Mouse (Mus musculus) inflammation-experienced regulatory T-cells, adult 6 months (primary cell): ENCODE data around the gene Rybp. TPM values are rescaled to one million over a fixed set of nuclear protein-coding genes. Genes with fewer than 3 reads are reported as not detected.

Source experiments
- ATAC-seq: one replicate; pipeline ENCODE4 v1.8.0; 2017
- polyA plus RNA-seq, 3 experiments: library from polyadenylated mRNA; unstranded; fragments of 100-300 nt; shearing (Covaris generic); gene quantifications; one replicate each; pipeline ENCODE4 v1.2.1; 2017

Rybp gene
- polyA plus RNA-seq, 3 experiments from 2014 or later: 7.2 to 10.7 (median 9.7) TPM

DNA sequence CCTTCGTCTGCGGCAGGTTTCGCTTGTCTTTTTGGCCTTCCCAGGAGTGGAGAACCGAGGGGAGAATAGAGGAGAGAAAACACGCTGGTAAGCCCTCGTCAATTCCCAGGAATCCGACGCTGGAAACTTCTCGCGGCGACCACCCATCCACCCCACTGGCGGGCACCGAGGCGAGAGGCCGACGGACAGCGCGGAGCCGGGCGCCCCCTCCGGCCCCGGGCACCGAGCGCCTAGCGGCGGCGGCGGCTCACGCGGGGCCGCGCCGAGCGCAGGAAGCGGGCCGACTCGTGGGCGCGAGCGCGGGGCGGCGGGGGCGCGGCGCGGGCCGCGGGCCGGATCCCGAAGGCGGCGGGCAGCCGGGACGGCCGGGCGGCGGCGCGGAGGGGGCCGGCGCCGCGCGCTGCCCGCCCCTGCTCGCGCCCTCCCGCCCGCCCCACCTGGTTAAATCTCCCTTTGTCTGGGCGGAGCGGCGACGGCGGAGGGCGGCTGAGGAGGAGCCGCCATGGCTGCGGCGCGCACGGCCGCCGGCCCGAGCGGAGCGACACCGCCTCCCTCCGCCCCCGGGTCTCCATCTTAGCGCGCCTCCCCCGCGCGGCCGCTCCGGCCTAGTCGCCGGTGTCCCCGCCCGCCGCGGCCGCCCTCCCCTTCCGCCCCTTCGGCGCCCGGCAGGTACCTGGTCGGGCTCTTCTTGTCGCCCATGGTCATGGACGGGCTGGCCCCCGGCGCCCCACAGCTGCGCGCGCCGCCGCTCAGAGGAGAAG is 532 bp downstream of the Rybp start:
- peak; percentile 34 for ATAC-seq

DNA sequence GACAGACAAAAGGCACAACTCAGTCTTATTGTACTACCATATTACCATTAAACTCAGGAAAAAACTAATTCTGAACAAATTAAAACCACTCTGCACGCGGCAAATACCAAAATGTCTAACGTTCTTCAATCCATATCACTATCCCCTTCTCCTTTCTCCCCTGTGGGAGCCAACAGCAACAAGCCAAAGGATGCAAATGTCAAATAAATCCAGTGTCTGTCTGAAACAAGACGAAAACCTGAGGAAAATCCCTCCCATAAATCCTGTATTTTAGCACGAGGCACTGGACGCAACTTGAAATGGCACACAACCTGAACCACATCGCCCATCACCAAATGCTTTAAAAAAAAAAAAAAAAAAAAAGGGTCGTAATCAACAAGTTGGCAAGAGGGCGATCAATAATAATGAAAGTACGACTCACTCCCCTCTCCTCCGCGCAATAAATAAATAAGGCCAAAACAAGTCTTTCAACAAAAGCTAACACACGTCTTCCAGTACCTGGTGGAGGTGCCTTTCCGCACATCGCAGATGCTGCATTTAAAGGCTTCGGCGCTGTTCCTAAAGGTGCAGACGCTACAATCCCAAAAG is 1.2 kb downstream of the Rybp start:
- ATAC-seq: peak; percentile 31

DNA sequence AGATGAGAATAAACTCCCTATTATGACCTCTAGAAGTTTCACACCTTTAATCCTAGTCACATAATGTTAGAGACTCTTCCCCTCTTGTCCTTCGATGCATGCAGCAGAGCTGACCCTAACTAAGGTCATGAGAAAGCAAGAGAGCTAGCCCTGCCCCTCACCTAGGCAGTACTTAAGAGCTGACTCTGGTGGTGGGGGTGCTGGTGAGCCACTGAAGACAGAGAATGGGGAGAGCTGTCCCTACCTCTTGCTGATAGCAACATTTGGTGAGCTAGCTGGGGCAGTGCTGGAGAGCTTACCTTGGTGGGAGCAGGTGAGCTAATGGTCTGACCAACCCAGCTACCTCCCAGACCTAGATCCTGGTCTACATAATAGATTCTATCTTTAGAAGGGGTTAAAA is 8.4 kb downstream of the Rybp start:
- ATAC-seq: no peak

DNA sequence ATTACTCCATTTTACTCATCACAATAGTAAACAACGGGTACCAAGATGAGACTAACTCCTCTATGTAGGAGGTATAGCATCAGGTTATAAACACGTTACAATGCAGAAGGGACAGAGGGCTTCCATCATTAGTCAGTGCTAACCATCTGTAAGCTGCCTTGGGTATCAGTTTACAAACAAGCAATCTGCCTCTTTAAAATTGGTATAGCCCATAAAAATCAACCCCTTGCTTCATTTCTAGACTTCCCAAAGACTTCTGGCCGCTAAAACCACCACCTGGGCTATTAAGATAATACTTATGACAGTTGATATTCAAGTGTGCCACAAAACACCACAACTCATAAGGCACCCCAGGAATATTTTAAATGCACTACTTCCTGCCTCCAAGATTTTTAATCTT is 10.9 kb downstream of the Rybp start:
- ATAC-seq: no peak

DNA sequence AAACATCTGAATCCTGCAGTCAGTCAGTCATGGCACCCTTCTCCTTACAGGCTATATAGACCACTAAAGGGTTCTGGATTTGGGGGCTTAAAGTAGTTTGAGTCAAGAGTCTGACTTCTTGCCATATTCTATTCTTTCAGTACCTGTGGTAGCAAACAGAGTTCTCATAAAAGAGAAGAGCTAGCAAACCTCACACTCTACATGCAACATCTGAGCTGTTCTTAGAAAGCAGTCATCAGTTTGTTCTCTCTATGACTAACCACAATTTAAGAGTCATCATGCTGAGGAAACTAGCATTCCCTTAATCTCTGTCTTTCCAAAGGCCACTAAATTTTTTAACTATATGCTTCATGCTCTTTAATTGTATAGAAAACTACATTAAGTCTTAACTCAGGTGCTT is 11.6 kb downstream of the Rybp start:
- no peak for ATAC-seq

DNA sequence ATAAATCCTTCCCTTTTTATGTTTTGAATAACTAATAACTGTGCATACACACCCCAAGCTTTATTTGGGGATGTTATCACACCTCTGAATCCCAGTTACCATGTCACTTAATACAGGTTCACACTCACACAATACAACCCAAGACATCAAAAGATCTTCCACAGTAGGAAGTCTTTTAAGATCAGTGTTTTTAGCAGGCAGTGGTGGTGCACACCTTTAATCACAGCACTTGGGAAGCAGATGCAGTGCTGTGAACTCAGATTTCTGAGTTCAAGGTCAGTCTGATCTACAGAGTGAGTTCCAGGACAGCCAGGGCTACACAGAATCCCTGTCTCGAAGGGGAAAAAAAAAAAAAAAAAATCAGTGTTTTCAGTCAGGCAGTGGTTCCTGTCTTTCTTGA is 13.7 kb downstream of the Rybp start:
- no peak for ATAC-seq

DNA sequence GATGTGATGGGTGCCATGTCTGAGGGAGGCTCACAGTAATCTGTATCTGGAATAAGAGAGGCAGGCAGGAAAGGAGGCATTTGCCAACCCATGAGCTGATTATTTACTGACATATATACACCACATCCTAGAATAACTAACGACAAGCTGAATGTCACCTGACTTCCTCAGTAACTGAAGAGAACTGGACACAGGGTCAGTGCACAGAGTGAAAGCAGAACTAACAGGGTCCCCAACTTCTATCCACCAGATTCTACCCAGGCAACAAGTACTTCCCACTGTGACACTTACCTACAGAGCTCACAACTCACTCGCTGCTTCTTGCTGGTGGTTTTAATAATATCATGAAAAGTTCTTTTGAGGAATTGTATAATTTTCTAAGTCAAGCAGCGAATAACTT is 15.3 kb downstream of the Rybp start:
- no peak for ATAC-seq

DNA sequence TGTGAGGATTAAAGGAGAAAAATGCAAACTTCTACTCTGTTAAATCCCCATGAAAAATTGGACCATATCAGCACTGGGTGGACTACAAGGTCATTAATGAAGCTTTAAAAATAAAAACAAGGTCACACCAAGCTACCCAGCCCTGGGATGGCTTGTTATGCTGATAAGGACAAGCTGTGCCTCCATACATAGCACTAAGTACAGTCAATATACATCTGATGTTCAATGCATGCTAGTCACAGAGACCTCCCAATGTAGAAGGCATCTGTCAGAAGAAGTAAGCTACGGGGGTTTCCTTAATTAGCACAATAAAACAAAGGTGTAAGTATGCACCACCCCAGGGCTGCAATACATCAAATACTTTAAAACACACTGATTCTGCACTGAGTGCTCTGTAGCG is 16.5 kb downstream of the Rybp start:
- ATAC-seq: no peak

DNA sequence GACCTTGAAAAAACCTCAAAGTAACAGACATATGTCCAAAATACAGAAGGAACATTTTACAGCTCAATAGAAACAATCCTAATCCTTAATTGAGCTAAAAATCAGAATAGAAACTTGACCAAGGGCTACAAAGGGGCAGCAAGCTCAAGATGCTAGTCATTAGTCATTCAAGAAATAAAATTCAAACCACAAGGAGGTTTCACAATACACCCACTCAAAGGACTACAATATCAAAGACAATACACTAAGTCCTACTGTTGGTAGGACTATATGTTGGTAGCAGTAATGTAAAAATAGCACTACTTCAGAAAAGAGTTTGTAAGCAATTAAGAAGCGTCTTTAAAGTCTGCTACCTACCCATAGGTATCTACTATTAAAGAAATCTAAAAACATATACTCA is 27.7 kb downstream of the Rybp start:
- peak; percentile 68 for ATAC-seq

DNA sequence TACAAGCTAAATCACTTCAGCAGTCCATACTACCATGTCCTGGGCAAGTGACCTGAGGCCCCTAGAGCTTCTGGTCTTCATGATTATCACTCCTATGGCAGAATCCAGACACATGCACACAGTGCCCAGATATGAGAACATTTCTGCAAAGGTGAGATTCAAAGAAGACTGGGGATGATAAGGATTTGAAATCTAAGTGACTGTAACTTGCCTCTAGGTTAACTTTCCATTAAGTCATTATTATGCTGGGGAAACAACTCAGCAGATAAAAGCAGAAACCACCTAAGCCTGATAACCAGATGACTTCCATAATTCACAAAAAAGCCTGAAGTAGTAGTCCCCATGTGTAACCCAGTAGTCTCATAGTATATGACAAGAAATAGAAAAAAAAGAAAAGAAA is 29.0 kb downstream of the Rybp start:
- ATAC-seq: no peak

DNA sequence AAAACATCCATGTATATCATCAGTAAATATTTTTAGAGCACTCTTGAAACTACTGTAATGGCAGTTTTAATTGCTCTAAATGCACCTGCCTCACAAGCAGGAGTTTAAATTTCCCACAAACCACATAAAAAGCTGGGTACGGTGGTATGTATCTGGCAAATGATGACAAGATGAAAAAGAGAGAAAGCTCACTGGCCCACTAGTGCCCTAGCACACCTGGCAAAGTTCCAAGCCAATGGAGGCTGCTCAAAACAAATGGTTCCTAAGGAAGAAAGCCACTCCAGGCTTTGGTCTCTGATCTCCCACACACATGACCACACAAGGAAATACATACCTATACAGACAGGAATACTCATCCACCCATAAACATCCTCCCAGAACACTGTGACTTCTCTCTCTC is 31.9 kb downstream of the Rybp start:
- ATAC-seq: no peak

DNA sequence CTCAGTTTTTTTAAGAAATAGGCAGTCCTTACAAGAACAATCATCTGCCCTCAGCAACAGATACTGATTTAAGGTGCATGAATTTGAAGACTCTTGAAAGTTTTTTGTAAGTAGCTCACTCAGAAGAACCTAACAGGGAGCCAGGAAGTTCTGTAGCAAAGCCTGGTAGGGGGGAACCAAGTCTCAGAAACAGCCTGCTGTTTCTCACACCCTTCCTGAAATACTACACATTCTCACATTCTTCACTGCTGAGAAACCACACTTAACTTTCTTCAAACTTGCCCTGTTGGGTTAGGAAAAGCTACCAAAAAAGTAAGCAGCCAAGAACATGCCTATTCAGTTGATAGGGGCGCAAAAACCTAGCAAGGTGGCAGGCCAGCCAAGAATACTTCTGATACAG is 32.6 kb downstream of the Rybp start:
- no peak for ATAC-seq

DNA sequence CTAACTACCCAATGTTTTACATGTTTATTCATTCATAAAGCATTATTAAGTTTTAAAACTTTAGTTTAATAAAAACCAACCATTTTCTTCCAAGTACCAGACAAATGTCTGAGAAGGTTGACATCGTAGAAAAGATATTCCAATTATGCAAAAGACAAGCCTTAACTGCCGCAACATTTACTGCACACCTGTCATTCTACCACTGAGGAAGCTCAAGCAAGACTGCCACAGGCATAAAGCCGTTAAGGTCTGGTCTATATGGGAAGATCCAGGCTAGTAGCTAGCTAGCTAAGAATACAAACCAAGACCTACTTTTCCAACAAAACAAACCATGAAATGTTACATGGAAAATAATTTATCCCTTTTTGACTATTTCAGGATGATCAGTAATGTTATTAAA is 42.8 kb downstream of the Rybp start:
- ATAC-seq: no peak

DNA sequence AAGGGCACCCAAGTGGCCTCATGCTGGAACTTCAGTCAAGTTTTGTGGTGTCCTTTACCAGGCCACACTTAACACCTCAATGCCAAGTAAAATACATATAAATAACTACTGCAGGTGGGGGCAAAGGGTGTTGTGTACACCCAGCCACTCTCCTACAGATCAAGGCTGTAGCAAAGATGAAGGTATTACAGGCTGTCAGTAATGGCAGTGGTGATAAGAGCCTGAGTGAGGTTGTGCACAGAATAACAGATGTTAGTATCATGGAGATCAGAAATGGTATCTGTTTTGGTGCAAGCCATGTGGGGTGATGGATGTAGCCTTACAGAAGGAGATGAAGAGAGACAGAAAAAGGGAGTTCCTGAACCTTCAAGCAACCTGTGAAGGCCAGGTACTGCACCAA is 52.2 kb downstream of the Rybp start:
- no peak for ATAC-seq

DNA sequence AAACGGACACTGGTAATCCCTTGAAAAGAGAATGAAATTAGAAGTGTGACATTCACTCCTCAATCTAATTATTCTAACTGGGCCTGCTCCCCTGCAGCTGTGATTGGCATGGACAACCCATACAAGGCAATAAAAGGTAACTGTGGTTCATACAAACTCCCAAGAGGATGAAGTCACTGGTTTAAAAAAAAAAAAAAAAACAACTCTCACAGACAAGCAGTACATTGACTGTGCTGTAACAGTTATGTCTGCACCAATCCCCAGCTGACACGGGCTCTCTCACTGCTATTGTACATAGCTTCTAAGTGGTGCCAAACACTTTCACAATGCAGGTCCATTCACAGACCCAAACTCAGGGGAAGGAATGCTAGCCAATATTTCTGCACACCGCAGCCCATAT is 53.8 kb downstream of the Rybp start:
- ATAC-seq: no peak

DNA sequence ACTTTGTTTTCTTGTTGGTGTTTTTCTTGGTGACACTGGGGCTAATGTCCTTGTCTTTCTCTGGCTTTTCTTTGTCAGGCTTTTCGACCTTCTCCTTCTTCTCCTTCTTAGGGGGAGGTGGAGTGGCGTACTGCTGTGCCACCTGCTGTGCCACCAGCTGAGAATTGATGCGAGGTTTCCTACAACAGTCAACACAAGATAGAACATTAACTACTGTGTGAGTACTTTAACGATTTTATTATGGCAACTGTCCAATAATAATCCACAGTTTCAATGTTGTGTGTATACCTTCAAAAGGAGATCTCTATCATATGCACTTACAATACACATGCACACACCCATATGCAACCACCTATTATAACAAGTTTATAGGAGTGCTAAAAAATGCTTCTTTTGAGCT is 54.2 kb downstream of the Rybp start:
- ATAC-seq: no peak

DNA sequence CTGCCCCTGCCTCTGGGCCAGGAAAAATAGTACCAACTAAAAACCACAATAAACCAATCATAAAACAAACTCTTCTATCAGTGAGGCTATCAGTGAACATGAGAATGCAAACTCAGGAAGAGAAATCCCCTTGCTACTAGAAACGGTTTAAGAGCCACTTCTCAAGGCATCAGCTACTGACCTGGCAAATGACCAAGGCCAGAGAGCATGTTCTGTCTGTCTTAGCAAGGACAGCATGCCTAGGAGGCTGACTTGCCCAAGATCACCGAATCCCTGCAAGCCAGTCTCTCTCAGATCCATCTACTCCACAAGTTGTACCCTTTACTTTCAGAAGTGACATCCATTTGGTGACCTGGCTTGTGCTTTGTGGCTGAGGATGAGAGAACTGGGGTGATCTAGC is 61.1 kb downstream of the Rybp start:
- no peak for ATAC-seq

DNA sequence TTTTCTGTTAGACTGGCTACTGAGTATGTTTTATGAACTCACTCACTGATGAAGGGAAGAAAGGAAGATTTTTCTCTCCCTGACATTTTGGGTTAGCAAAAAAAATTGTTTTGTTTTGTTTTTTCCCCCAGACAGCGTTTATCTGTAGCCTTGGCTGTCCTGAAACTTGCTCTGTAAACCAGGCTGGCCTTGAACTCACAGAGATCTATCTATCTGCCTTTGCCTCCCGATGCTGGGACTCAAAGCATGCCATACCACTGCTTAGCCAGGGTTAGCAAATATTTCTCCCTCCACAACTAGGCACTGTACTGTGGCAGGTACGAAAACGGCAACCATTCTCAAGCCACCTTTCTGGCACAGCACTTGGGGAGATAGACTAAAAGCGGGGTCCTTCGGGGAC is 63.4 kb downstream of the Rybp start:
- ATAC-seq: no peak

DNA sequence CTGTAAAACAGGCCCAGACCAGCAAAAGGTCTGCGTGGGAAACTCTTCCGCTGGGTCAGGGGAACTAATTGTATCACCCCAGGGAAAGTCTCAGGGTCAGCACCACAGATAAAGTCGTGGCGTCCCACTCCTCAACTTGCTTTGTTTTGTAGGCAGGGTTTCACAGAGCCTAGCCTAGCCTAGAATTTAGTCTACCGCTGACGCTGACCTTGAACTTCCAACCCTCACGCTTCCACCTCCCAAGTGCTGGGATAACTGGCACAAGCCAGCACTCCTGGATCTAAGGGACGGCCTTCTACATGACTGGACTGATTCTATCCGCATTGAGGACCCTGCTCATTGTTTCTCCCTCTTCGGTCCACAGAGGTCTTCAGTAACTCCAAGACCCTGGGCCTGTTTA is 63.9 kb downstream of the Rybp start:
- ATAC-seq: no peak

DNA sequence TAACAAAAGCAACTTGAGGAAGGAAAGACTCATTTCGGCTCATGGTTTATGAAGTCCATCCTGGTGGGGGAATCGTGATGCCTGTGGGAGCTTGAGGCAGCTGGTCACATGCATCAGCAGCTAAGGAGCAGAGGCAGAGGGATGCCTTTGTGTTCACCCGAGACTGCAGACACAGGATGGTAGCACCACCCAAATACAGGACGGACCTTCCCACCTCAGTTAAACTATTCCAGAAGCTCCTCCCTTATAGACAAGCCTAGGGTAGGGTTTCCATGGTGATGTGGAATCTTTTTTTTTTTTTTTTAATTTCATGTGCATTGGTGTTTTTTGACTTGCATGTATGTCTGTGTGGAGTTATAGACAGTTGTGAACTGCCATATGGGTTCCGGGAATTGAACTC is 64.4 kb downstream of the Rybp start:
- ATAC-seq: no peak

DNA sequence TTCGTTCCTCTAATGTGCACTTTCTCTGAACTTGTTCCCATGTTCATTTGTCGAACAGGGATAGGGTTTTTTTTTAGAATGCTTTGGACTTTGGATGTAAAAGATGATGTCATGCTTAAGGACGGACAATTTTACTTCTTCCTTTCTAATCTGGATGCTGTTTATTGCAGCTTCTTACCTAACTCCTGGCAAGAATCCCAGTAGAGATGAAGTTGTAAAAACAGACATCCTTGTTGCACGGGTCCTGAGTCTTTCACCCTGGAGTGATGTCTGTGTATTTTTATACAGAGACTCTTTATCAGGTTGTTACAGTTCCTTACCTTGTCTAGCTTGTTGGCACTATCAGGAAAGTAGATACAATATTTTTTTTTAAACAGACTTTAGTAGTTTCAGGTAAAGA is 65.5 kb downstream of the Rybp start:
- ATAC-seq: no peak

DNA sequence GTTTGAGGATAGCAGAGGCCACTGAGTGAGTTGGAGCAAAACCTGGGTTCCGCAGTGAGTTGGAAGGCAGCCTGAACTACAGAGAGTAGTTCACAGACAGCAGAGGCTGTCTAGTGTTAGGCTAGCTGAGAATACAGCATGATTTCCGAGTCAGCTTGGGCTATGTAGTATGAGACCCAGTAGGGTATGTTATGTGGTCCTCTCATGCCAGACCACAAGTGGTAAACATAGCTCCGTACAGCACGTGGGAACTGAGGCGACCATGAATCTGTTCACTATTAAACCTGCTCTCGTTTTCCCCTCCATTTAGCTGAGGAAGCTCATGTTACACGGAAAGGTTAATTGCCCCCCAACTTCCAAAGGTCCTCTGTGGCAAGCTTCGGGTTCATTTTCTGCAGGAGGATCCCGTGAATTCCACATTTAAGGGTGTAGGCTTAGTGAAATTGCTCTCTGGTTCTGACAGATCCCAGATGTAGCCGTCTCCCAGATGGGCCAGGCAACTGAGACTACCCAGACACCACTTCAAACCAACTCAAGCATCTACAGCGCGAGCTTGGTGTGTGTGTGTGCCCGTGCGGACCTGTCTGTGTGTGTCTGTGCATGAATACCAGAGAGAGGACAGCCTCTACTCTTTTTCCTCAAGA is 66.2 kb downstream of the Rybp start:
- ATAC-seq: no peak

DNA sequence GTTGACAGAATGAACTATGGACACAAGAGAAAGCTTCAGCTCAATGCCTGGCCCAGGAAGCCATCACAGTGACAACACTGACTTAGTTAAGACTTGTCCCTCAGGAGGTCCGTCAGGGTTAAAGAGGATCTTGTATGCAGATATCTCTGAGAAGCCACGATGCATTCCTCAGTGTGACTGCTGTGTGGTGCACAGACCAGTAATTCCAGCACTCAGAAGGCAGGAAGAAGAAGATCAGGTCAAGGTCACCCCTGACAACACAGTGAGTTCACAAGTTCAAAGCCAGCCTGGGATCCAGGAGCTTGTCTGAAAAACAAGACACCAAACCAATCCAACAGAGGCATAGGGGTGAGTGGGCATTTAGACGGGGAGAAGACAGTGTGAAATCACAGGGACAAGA is 67.3 kb downstream of the Rybp start:
- no peak for ATAC-seq

DNA sequence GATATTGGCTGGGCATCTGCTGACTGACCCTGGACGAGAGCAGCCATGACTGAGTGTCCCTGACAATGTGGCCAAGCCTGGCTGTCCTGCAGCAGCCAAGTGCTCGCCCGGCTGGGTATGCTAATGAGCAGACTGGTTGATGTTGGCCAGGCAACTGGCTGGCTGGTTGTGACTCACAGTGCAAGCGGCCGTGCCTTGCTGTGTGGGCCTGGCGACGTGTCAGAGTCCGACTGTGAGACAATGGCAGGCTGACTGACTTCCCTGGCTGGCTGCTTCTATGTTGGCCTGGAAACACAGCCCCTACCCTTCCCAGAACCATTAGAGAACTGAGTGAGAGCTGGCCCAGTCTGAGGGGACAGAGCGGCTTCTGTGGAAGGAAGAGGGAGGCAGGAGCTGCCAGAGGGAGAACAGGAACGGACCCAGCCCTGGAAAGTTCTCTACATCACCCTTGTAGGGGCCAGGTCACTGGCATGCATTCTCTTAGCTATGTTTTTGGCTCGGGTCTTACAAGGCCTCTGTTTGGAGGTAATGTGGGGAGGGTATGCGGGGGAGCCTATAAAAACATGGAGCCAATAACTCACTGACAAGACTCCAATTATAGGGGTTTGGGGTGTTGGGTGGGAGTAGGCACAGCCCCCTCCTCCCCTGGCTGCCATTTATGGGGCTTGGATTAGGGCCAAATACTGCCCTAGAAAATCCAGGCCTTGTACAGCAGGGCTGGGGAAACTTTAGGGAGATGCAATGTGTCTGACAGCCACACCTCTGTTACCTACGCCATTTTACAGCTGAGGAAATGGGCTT is 68.5 kb downstream of the Rybp start:
- no peak for ATAC-seq
